Mouse (Mus musculus) cerebellum, adult 18-20 months (tissue): ENCODE data around the gene Gm8773.

Experiments used
- DNase-seq, 2 experiments: peaks; one replicate each; pipeline ENCODE4 v3.0.0; 2021

The Gm8773 gene

DNA sequence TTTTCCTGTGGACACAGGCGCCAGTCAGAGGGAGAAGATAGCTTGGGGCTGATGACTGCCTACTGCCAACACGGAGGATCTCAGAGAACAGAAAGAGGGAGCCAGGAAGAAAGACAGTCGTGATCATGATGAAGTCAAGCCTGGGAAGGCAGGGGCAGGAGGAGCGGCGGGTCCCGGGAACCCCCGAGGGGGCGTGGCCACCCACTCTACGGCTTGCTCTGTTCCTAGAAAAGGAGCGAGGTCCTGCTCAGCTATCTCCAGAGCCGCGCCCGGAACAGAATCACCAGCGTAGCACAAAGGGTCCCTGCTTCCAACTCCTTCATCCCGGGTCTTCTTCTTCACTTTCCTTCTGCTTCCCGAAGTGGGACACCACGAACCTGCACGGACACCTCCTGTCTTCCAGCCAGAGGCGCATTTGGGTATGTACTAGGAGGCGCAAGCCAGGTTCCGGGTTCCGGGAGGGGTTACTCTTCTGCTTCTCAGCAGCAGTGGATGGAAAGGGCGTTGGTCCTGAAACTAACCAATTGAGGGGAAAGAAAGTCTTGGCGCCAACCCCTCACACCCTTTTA lies at the start of gene Gm8773:
Gene Gm8773 (plus strand): TSS at position 51 of the 569 bp plus-strand sequence.
- peak in 1 of 2 experiments; percentile 12 for DNase-seq

- no peak for DNase-seq
These were observed 39.8 kb upstream of the Gm8773 start for GRCm38 (mm10) chr5:5533656-5534420.

- DNase-seq: no peak
These were observed 37.5 kb upstream of the Gm8773 start for GRCm38 (mm10) chr5:5536131-5536530.

DNA sequence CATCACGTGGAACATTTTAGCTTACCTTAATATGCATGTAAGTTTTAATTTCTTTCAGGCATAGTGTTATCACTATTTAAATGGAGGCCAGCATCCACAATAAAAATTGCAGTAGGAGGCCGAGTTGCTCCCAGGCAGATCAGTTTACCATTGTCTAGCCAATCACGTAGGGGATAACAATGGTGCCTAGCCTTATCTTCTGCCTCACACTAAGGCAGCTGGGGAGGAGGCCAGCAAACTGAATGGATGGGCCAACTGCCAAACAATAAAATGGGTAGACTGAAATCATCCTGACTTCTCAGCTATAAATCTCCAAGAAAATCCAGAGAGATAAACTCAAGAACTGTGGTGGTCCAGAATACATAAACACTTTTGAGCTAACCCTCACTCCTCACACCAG lies 33.8 kb upstream of the Gm8773 start:
- no peak for DNase-seq

DNA sequence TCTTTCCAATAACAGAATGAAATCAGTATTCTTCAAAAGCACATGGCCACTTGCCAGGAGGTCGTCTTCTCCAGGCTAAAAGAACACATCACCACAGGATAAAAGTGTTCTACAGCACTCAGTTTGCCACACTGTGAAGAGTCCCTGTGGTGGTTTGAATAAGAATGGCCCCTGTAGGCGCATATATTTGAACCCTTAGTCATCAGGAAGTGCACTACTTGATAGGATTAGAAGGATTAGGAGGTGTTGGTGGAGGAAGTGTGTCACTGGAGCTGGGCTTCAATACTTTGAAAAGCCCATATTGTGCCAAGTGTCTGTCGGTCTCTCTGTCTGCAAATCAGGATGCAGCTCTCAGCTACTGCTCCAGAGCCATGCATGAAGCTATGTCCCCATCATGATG lies 33.2 kb upstream of the Gm8773 start:
- no peak for DNase-seq

DNA sequence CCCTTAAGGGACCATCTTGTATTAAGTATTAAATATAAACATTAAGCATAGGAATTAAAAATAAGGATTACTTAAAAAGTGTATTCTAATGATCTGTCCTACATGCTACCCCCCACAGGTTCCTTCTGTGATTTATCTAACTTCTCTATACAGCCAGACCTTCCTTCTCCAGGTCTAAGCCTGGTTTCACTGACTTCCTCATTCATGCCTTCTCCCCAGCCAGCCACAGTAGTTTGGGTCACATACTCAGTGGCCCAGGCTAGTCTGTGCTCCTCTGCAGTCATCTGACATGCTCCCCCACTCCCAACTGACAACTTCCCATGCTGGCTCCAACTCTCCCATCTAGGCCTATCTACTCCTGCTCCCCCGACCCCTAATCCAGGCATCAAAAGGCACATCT lies 22.5 kb upstream of the Gm8773 start:
- no peak for DNase-seq

GRCm38 (mm10) chr5:5559079-5559740 lies 14.4 kb upstream of the Gm8773 start, which contains the start of gene Gtpbp10:
TSS of gene Gtpbp10 (minus strand) at chr5:5559538.
- peak; percentile 88 to 93 for DNase-seq

DNA sequence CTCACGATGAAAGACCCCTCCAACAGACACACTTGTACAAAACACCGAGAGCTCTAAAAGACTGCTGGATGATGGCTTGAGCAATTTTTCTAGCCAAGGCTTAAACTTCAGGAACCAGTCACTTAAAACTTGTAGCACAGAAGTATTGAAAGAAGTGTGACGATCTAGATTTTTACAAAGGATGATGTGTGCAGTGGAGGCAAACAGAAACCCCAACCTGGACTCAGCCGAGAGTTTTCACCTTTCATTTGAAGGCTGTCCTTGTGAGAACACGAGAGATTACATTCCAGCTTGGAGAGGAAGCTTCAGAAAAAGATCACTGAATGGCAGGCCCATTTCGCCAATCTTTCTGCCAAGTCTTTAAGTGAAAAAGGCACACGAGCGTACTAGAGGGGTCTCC lies 13.8 kb upstream of the Gm8773 start:
- DNase-seq: no peak

GRCm38 (mm10) chr5:5561041-5561706 lies 12.4 kb upstream of the Gm8773 start:
- no peak for DNase-seq

GRCm38 (mm10) chr5:5562435-5562834 lies 11.2 kb upstream of the Gm8773 start:
- no peak for DNase-seq

GRCm38 (mm10) chr5:5587686-5588085 lies 14.1 kb downstream of the Gm8773 start:
- no peak for DNase-seq

DNA sequence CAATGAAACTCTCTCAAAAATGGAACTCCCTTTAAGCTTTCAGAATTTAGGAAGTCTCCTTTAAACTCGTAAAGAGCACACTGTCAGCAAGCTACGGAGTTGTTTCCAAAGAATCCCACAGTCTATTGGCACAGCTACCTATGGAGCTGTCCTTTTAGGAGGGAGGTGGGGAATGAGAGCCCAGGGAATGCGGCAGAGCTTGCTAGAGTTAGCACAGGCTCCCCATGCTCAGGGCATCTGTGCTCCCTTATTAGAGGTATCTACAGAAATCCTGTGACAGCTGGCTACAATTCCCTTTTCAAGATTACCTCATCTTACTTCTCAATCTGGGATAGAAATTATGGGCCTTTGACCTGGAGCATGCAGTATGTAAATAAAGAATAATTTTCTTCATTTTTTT lies 36.9 kb downstream of the Gm8773 start:
- DNase-seq: peak; percentile 36 to 55

DNA sequence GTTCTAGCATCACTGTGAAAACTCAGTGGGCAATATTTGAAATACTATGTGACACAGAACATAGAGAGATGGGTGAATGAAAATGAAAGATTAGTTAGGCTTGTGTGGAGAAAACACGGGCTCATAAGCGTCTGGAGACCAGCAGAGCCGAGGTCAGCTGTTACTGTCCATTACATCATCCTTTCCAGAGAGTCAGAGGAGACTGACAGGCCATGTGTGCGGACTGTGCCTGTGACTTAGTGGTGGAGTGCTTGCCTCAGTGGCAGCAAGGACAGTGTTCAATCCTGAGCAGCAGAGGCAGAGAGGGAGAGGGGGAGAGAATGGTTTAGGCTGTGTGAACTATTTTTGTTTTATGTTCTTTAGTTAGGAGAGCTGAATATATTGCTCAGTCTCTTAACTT lies 44.7 kb downstream of the Gm8773 start:
- no peak for DNase-seq

DNA sequence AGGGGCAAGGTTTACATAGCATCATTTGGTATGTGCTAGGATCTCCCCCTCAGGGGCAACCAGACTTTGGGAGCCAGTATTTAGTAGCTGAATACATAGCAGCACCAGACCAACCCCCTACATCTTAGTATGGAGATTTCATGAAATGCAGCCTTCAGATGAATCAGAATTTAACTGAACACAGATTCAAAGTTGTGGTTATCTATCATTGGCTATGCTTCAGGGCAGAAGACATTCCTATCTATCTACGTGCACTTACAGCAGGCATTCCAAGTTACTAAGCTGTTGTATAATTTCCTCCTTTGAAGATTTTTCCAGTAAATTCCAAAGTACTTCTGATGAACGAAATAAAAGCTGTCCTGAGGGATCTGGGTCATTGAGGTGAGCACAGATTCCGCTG lies 51.9 kb downstream of the Gm8773 start:
- DNase-seq: no peak
